Mouse (Mus musculus): ENCODE results near the gene Plekhg4.

GRCm38 (mm10) chr8:105426878-105427277 is 53.8 kb downstream of the Plekhg4 start:
- TF ChIP-seq POLR2A (IDR thresholded peaks at IDR 0.05; ENCODE audit: borderline replicate concordance, extremely low read depth, insufficient read depth, insufficient read length, poor library complexity, severe bottlenecking): no peak
- no peak for TF ChIP-seq CTCF (IDR thresholded peaks at IDR 0.05; ENCODE audit: borderline replicate concordance, extremely low read depth, insufficient read depth, insufficient read length)

Measured in brain, embryonic 14.5 days (tissue).